In the genomic region with DNA sequence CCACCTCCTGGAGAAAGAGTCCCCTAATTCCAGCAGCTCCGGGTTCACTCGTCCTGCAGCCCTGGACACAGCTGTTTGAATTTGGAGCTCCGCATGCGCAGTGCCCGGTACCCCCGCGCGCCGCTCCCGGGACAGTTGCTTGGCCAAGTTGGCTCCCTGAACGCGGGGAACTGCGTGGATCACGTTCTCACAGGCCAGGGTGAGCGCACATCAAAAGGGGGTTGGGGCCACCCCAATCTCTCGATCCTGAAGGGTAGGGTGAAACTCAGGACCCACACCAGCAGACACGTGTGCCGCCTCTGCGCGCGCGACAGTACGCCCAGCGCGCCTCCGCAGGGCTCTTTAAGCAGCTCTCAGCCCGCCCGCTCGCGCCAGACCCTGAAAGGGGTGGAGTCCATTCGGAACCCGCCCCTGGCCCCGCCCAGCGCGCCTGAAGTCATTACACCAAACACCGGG, we compare ENCODE assay signal across 8 mouse cellular contexts. TPM values are rescaled to one million over a fixed set of nuclear protein-coding genes. Genes with fewer than 3 reads are reported as not detected.
DNase-seq lines count a peak whose midpoint lies in the region; ATAC-seq lines count a peak whose summit lies in the region.

A gene (minus strand): TSS at position 344 of the 456 bp plus-strand sequence.

- peak within 1 kb of the TSS; percentile 58 for H3K4me3 ChIP-seq in hindbrain, embryonic 15.5 days

- H3K4me1 ChIP-seq in hindbrain, embryonic 15.5 days (replicated peaks): peaks cover 11% of the 10 kb centered on the region

- ATAC-seq in hindbrain, embryonic 15.5 days (ENCODE audit: low FRiP score, low read depth): peak; percentile 96

- peaks cover 9% of the 10 kb centered on the region for H3K27me3 ChIP-seq in hindbrain, embryonic 15.5 days

- peak within 1 kb of the TSS; percentile 34; the same call in 1 of the 2 replicates for H3K9ac ChIP-seq in hindbrain, embryonic 15.5 days

- H3K27ac ChIP-seq in hindbrain, embryonic 15.5 days (replicated peaks): no peak within 1 kb of the TSS

- peak within 1 kb of the TSS; percentile 95 for H3K4me2 ChIP-seq in hindbrain, embryonic 15.5 days

- 0% methylated on average over 36 of the region's 36 CpGs for WGBS in hindbrain, embryonic 15.5 days

- no peaks in the 10 kb centered on the region for H3K9me3 ChIP-seq in hindbrain, embryonic 15.5 days

- H3K36me3 ChIP-seq in hindbrain, embryonic 15.5 days: no peaks in the 10 kb centered on the region

- DNase-seq in WW6 (ENCODE audit: low read depth, low spot score): peak; percentile 82
- DNase-seq in cerebellum, postnatal 4 days (ENCODE audit: low spot score in 2 of 2): peak; percentile 50 to 75
- DNase-seq in gastrocnemius, adult 18-20 months (ENCODE audit: low spot score): peak; percentile 87
- peak; percentile 65 to 67 for DNase-seq in layer of hippocampus, postnatal 36 days
- peak; percentile 96 for DNase-seq in lung, postnatal 36 days
- peak; percentile 89 for DNase-seq in retina, postnatal 1 day
- peak; percentile 97 for DNase-seq in thymus, postnatal 4 days

RNA-seq across cellular contexts. Expression of the gene that starts here (rescaled TPM):
- under 1 TPM; 0.57 to 0.59 TPM for total RNA-seq in gastrocnemius, adult 18-20 months (2021)
- polyA plus RNA-seq in hindbrain, embryonic 15.5 days (2015; fragmentation: Nextera tagmentation; extraction: Ambion mirVana): 1.3 and 1.9 TPM in 2 replicates
- under 1 TPM; 0.25 to 0.38 TPM for total RNA-seq in layer of hippocampus, postnatal 36 days (2021)

Comparison
In these comparisons a context has a peak if more than half of its experiments do, and no peak if none do; other contexts are left out.
1. Peak in DNase-seq in gastrocnemius, adult 18-20 months; RNA of the gene not detected or under 1 TPM.
2. Peak in DNase-seq in layer of hippocampus, postnatal 36 days; RNA of the gene not detected or under 1 TPM.